Mouse (Mus musculus) heart, postnatal 0 days (tissue): ENCODE results near the gene Kat6b.

ENCODE experiments used
- CTCF ChIP-seq: IDR thresholded peaks from 2 replicates; pipeline ENCODE4 v1.5.1; 2016; ENCODE audit warnings: antibody characterized with exemption, control low read depth, low read depth
- EP300 ChIP-seq: IDR thresholded peaks from 2 replicates; pipeline ENCODE4 v1.6.1; 2016; ENCODE audit warnings: antibody characterized with exemption, low read depth

GRCm38 (mm10) chr14:21484199-21484598 is 3.0 kb downstream of the Kat6b start:
- no peak for TF ChIP-seq CTCF
- TF ChIP-seq EP300, result no peak
